Mouse (Mus musculus) hindbrain, postnatal 0 days (tissue): ENCODE measurements around the gene Vmn2r96. TPM values are rescaled to one million over a fixed set of nuclear protein-coding genes. Genes with fewer than 3 reads are reported as not detected.
"Not testable (repeated sequence)": the region's sequence is repeated elsewhere in the genome, so short reads cannot be mapped to it uniquely, and the experiment has no call there.

Experiments used
- ATAC-seq: fragments of 200-750 bp; cut with Nextera tagmentation; 2 replicates; pipeline ENCODE4 v1.8.0; 2017; ENCODE audit warnings: mild to moderate bottlenecking, moderate TSS enrichment, moderate library complexity
- DNase-seq: peaks from one replicate; pipeline ENCODE4 v3.0.0-alpha.2; 2015; ENCODE audit warnings: low spot score
- H3K27ac ChIP-seq: fragments of 300-500 bp; sonication (generic); 2 replicates; pipeline ENCODE4 v1.5.1; 2014; ENCODE audit warnings: mild to moderate bottlenecking
- H3K27me3 ChIP-seq: fragments of 300-500 bp; sonication (generic); 2 replicates; pipeline ENCODE4 v1.6.1; 2014; ENCODE audit warnings: low read length, mixed read lengths; ENCODE audit not compliant: insufficient read depth
- H3K36me3 ChIP-seq: fragments of 300-500 bp; sonication (generic); 2 replicates; pipeline ENCODE4 v1.6.1; 2014; ENCODE audit warnings: low read length, mixed read lengths; ENCODE audit not compliant: insufficient read depth
- H3K4me1 ChIP-seq: fragments of 300-500 bp; sonication (generic); 2 replicates; pipeline ENCODE4 v1.6.1; 2014; ENCODE audit warnings: antibody characterized with exemption, low read length, mixed read lengths; ENCODE audit not compliant: insufficient read depth
- H3K4me2 ChIP-seq: fragments of 300-500 bp; sonication (generic); 2 replicates; pipeline ENCODE4 v1.6.1; 2014; ENCODE audit warnings: low read depth, mild to moderate bottlenecking, low read length, moderate library complexity, mixed read lengths
- H3K4me3 ChIP-seq: fragments of 300-500 bp; sonication (generic); 2 replicates; pipeline ENCODE4 v1.5.1; 2014; ENCODE audit warnings: low read length
- H3K9ac ChIP-seq: fragments of 300-500 bp; sonication (generic); replicated peaks from 2 replicates; pipeline ENCODE4 v1.6.1; 2014; ENCODE audit warnings: mild to moderate bottlenecking, low read length, moderate library complexity, mixed read lengths
- H3K9me3 ChIP-seq: fragments of 300-500 bp; sonication (generic); 2 replicates; pipeline ENCODE4 v1.6.1; 2016; ENCODE audit warnings: low read length, mixed read lengths
- CTCF ChIP-seq: IDR thresholded peaks from 2 replicates; pipeline ENCODE4 v1.5.1; 2016; ENCODE audit warnings: antibody characterized with exemption, control low read depth, low read depth
- WGBS: fragments of 180-500 bp; shearing (Covaris S2); extraction: QIAGEN DNeasy Blood & Tissue Kit; methylation state at CpG from one replicate; pipeline ENCODE4 v1.1.7; 2014; 5-methylcytosine and 5-hydroxymethylcytosine counted together
- polyA plus RNA-seq: library from polyadenylated mRNA; unstranded; fragments of >200 nt; fragmentation: Nextera tagmentation; extraction: Ambion mirVana; gene quantifications from 2 replicates; pipeline ENCODE4 v1.2.1, GENCODE M21; 2015
- total RNA-seq: library from RNA; depleted of rRNA; stranded (reverse); fragments of >200 nt; gene quantifications from 2 replicates; pipeline ENCODE4 v1.2.3, GENCODE M21; 2014; rRNA removed

The Vmn2r96 gene
- total RNA-seq (not detected in 2 replicates), polyA plus RNA-seq (not detected in 2 replicates)

- H3K4me2 ChIP-seq, ATAC-seq, H3K9ac ChIP-seq, H3K36me3 ChIP-seq, H3K4me1 ChIP-seq, DNase-seq, H3K9me3 ChIP-seq, H3K27ac ChIP-seq, H3K27me3 ChIP-seq, H3K4me3 ChIP-seq: not testable (repeated sequence)
- WGBS = 68% methylated on average over 1 of the region's 1 CpGs
These were observed at the start of gene Vmn2r96 for GRCm38 (mm10) chr17:18572851-18573250. TSS of gene Vmn2r96 (plus strand) at chr17:18573151.

GRCm38 (mm10) chr17:18523371-18523770 lies 49.6 kb upstream of the Vmn2r96 start:
- DNase-seq (no peak), ATAC-seq (no peak)
- Histone ChIP-seq H3K4me1 (no peaks in the 10 kb centered on the region), H3K9ac (no peak overlapping the region), H3K36me3 (no peaks in the 10 kb centered on the region), H3K4me2 (no peak overlapping the region), H3K4me3 (no peak overlapping the region), H3K9me3 (peaks cover 14% of the 10 kb centered on the region), H3K27me3 (no peaks in the 10 kb centered on the region), H3K27ac (no peak overlapping the region)
- TF ChIP-seq CTCF = no peak

GRCm38 (mm10) chr17:18523991-18524390 lies 49.0 kb upstream of the Vmn2r96 start:
- Histone ChIP-seq H3K4me3 (no peak overlapping the region), H3K27ac (no peak overlapping the region), H3K9ac (no peak overlapping the region), H3K4me1 (no peaks in the 10 kb centered on the region), H3K4me2 (no peak overlapping the region), H3K36me3 (no peaks in the 10 kb centered on the region), H3K9me3 (peaks cover 14% of the 10 kb centered on the region), H3K27me3 (no peaks in the 10 kb centered on the region)
- ATAC-seq (no peak), DNase-seq (no peak)
- no peak for TF ChIP-seq CTCF
- WGBS = 60% methylated on average over 1 of the region's 1 CpGs

GRCm38 (mm10) chr17:18558212-18559158 lies 14.5 kb upstream of the Vmn2r96 start:
- not testable (repeated sequence) for H3K9me3 ChIP-seq, H3K27me3 ChIP-seq, H3K4me2 ChIP-seq, DNase-seq, H3K4me1 ChIP-seq, H3K4me3 ChIP-seq, H3K36me3 ChIP-seq, ATAC-seq, H3K27ac ChIP-seq, H3K9ac ChIP-seq
- 92% methylated on average over 31 of the region's 31 CpGs for WGBS

GRCm38 (mm10) chr17:18566186-18566585 lies 6.8 kb upstream of the Vmn2r96 start:
- not testable (repeated sequence) for H3K4me3 ChIP-seq, DNase-seq, H3K9me3 ChIP-seq, H3K36me3 ChIP-seq, ATAC-seq, H3K27me3 ChIP-seq, H3K9ac ChIP-seq, H3K4me1 ChIP-seq, H3K4me2 ChIP-seq, H3K27ac ChIP-seq
- WGBS = 94% methylated on average over 17 of the region's 17 CpGs

GRCm38 (mm10) chr17:18615151-18615550 lies 42.2 kb downstream of the Vmn2r96 start:
- not testable (repeated sequence) for H3K9me3 ChIP-seq, H3K36me3 ChIP-seq, H3K4me1 ChIP-seq, H3K27ac ChIP-seq, H3K4me2 ChIP-seq, DNase-seq, H3K27me3 ChIP-seq, H3K9ac ChIP-seq, ATAC-seq, H3K4me3 ChIP-seq
- WGBS = 91% methylated on average over 6 of the region's 6 CpGs

- no peaks in the 10 kb centered on the region for H3K36me3 ChIP-seq
- no peak overlapping the region for H3K9ac ChIP-seq
- no peaks in the 10 kb centered on the region for H3K4me1 ChIP-seq
- H3K27me3 ChIP-seq = no peaks in the 10 kb centered on the region
- no peak for ATAC-seq
- H3K4me3 ChIP-seq = no peak overlapping the region
- TF ChIP-seq CTCF = no peak
- H3K9me3 ChIP-seq = peaks cover 20% of the 10 kb centered on the region
- H3K27ac ChIP-seq = no peak overlapping the region
- no peak overlapping the region for H3K4me2 ChIP-seq
- DNase-seq = no peak
These were observed 53.6 kb downstream of the Vmn2r96 start for GRCm38 (mm10) chr17:18626532-18626931.

Other genes starting within 250 kb of the Vmn2r96 start
- gene Vmn2r95, start 149.1 kb upstream of the Vmn2r96 start, total RNA-seq = not detected in 2 replicates
- gene Vmn2r95, start 149.1 kb upstream of the Vmn2r96 start, polyA plus RNA-seq = not detected in 2 replicates